Mouse (Mus musculus) regulatory T cell (primary cell): ENCODE results near the gene Gm28778.
"Not testable (repeated sequence)": the region's sequence is repeated elsewhere in the genome, so short reads cannot be mapped to it uniquely, and the experiment has no call there.

ENCODE experiments used
- in situ Hi-C: fragments of 300-600 bp; cut with MboI, MseI; formaldehyde crosslinking; loops from one replicate; pipeline ENCODE4 v1.15.1; 2025; ENCODE audit warnings: high pct_unique_total_duplicates

Gm28778 gene

DNA sequence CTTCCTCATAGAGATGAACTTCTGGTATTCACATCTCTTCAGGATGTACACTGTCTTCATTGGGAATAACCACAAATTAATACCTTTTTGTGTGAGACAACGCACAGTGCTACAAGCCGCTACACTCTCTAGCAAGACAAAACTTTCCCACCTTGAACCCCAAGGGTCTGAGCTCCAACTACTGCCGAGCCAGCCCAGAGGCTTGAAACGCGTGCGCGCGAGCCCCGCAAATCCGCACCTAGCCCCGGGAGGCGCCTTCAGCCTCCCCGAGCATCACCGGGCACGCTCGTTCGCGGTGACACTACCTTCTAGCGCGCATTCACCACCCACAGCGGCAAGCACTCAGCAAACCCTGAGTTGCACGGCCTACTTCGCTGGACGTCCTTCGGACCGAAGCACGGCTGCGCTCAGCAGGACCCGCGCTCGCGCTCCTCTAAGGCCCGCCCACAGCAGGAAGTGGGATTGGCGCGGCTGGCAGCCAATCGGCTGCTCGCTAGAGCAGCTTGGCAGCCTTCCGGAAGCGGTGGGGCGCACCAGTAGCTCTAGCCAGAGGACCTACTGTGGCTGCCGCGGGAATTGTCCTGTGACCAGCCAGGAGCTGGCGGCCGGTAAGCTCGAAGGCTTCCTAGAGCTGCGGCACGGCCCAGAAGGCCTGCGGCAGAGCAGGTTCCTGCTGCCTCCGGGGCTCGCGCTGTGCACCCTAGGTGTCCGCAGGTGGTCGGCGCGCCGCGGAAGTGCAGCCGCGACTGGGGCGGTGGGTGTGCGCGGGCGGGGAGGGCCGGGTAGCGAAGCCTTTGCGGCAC, at the start of gene Gm28778, which contains the start of the genes Pms1 and Ormdl1:
Gene Gm28778 (plus strand): TSS at position 531 of the 803 bp plus-strand sequence.
Gene Pms1 (minus strand): TSS at position 438 of the 803 bp plus-strand sequence.
Gene Ormdl1 (plus strand): TSS at position 515 of the 803 bp plus-strand sequence.
- in situ Hi-C loops, result loop anchor here (5.0 to 10.0 kb wide), 2 partner anchors 56 to 242 kb away; partner anchors contain the start of genes Asdurf, Asnsd1 and Gm28551

GRCm38 (mm10) chr1:53264958-53265612, 31.8 kb upstream of the Gm28778 start:
- in situ Hi-C loops, result not testable (repeated sequence)

DNA sequence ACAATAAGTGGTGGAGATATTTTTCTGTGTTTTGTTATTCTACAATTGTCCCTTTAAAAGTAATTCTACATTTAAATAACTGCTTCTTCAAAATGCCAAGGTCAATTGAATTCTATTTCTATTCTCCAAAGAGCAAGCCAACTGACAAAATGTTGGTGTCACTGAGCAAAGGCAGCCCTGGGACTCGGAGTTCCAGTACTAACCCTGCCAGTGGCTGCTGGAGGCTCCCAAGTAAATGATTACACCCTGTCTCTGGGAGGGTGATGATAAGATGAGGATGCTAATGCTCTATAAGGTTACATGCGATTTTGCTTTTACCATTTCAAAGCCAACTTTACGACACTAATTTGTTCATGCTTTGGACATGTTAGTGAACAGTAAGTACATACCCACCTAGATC, 27.0 kb upstream of the Gm28778 start:
- in situ Hi-C loops, result no loop called here

DNA sequence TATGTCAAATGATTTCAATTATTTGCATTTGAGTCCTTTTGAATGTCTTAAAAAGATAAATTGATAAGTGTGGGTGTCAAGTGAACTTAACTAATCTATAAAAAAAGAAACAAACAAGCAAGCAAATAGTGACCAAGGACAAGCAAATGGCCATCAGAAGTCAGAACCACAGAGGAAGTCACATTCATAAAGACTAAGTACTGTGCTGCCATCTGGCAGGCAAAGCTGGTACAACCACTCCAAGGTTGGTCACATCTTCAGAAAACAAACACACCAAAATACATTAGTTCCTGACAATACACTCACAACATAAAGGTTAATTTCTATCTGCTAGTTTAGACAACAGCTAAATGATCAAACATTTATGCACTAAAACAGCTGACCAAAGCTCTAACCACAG, 24.3 kb upstream of the Gm28778 start:
- in situ Hi-C loops, result no loop called here

GRCm38 (mm10) chr1:53291197-53291596, 5.7 kb upstream of the Gm28778 start:
- in situ Hi-C loops, result loop anchor here (10.0 kb wide), 1 partner anchor 236 kb away; no protein-coding TSS in a partner anchor

GRCm38 (mm10) chr1:53300506-53300905, 3.6 kb downstream of the Gm28778 start:
- in situ Hi-C loops, result no loop called here

GRCm38 (mm10) chr1:53312989-53313967, 16.4 kb downstream of the Gm28778 start, which contains the start of gene Osgepl1:
Gene Osgepl1, plus strand, starts transcription at chr1:53313624.
- in situ Hi-C loops, result loop anchor here (10.0 kb wide), 1 partner anchor 858 kb away; no protein-coding TSS in a partner anchor

DNA sequence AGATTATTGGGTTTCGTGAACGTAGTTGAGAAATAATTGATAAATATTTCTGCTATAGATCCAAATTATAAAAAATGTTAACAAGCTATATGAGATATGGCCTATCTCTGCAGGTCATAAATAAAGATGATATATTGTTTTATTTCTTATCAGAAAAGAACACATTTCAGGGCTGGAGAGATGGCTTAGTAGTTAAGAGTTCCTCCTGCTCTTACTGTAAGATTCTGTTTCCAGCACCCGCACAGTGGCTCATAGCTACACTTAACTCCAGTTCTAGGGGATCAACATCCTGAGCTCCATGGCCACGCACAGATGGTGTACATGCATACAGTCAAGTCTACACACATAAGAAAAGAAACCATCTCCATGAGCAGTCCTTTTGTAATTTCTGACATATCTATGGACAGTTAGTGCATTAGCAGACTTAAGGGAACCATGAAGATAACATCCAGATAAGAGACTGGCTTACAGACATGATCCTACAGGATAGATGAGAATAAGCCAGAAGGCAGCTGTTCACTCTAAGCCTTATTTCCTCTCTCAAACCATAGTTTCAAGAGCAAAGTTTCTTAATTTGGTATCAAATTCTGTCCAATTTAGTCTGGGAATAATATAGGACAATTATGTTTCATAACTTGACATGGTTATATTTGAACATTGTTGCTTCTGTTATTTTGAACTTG, 24.9 kb downstream of the Gm28778 start:
- in situ Hi-C loops, result no loop called here

DNA sequence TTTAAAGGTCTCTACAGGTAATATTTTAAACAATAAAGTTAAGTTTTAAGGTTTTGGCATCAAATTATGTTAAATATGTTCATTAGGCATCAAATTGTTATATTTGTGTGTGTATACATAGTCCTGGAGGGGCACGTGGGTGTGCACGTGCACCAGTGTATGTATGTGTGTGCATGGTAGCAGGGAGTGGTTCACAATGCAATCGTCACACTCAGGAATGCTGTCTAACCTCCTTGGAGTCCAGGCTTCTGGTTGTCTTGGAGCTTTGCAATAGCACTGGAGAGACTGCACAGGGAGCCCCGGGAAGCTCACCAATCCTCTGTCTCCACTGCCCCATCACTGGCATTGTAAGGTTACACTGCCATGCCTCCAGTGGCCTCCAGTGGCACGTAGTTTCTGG, 26.3 kb downstream of the Gm28778 start:
- in situ Hi-C loops, result no loop called here

DNA sequence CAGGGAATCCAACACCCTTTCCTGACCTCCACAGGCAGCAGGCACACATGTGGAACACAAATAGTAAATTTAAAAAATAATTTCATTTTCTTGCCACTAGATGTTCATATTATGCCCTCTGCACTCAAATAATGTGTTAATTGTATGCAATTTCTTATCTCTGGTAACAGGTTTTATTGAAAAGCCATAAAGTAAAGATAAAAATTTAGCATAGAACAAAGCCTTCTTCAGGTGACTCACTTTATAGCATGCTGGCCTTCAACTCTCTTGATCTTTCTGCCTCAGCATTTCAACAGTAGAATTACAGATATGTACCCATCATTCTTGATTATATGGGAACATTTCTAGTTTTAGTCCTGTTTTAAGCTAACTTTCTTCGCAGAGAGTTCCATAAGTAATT, 27.4 kb downstream of the Gm28778 start:
- in situ Hi-C loops, result no loop called here

GRCm38 (mm10) chr1:53324827-53325494, 28.1 kb downstream of the Gm28778 start:
- in situ Hi-C loops, result no loop called here

GRCm38 (mm10) chr1:53333527-53333926, 36.6 kb downstream of the Gm28778 start:
- in situ Hi-C loops, result not testable (repeated sequence)

DNA sequence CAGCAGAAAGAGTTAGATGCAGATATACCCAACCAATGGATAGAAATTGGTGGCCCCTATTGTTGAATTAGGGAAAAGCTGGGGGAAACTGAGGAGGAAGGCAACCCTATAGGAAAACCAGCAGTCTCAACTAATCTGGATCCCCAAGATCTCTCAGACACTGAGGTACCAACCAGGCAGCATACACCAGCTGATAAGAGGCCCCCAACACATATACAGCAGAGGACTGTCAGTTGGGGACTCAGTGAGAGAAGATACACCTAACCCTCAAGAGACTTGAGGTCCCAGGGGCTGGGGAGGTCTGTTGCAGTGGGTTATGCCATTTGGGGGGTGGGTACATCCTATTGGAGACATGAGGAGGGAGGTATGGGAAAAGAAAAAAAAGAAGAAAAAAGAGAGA, 38.6 kb downstream of the Gm28778 start:
- in situ Hi-C loops, result no loop called here

DNA sequence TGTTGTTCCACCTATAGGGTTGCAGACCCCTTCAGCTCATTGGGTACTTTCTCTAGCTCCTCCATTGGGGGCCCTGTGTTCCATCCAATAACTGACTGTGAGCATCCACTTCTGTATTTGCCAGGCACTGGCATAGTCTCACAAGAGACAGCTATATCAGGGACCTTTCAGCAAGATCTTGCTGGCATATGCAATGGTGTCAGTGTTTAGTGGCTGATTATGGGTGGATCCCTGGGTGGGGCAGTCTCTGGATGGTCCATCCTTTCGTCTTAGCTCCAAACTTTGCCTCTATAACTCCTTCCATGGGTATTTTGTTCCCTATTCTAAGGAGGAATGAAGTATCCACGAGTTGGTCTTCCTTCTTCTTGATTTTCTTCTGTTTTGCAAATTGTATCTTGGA, 40.5 kb downstream of the Gm28778 start:
- in situ Hi-C loops, result not testable (repeated sequence)

DNA sequence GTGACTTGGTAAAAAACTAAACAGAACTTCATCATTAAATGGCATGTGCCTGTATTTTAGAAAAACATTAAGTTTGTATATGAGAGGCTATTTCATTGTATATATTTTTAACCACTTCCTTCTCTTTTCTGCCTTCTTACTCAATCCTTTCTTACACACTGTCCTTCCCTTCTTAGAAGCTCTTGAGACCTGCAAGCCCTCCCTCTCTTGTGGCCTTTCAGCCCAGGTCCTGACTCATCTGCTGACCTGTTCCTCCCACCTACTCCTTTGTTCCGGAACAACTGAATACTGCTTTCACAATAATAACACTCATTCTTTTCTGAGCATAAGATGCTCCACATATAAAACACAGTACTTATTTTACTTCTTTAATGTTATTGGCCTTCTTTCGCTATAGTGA, 44.2 kb downstream of the Gm28778 start:
- in situ Hi-C loops, result no loop called here

DNA sequence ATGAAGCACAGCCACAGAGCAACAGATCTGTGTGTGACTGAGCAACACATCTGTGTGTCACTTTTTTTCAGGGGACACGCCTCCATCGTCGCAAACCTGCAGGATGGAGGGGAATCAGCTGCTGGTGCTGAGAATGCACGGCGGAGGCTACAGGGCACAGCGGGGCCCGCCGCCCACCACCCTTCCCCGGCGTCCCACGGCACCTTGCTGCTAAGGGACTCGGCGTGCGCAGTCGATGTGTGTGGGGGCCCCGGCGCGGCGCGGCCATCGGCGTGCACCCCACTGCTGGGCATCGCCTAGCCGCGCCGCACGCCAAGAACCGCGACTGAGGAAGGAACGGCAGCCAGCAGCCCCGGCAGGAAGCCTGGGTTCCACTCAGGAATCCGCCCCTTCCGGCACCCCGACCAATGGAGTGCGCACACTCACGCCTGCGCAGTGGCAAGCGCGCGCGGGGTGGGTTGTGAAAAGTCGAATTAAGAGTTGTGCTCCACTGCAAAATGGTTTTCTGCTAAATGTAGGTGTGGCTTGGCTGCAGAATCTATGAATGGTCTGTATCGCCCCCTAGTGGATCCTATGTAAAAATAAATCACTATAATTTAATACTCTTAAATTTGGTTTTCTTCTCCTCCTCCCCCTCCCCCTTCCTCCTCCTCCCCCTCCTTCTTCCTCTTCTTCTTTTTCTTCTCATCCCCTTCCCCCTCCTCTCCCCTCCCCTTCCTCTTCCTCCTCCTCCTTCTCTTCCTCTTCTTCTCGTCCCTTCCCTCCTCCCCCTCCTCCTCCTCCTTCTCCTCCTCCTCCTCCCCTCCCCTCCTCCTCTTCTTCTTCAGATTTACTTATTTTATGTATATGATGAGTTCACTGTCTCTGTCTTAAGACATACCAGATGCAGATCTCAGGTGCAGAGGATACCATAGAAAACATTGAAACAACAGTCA, 55.7 kb downstream of the Gm28778 start, which contains the start of the genes Asdurf, Gm28551 and Asnsd1:
Gene Asdurf (minus strand): TSS at position 293 of the 935 bp plus-strand sequence.
Gene Gm28551 (minus strand): TSS at position 341 of the 935 bp plus-strand sequence.
Gene Asnsd1 (minus strand): TSS at position 426 of the 935 bp plus-strand sequence.
- in situ Hi-C loops, result loop anchor here (5.0 to 10.0 kb wide), 2 partner anchors 55 to 398 kb away; partner anchors contain the start of genes Gm28778, Ormdl1 and Pms1

- in situ Hi-C loops, result loop anchor here (10.0 kb wide), 1 partner anchor 404 kb away; no protein-coding TSS in a partner anchor
Observed at GRCm38 (mm10) chr1:53358988-53359387, 62.1 kb downstream of the Gm28778 start.
